Mouse (Mus musculus) intestine, postnatal 0 days (tissue): ENCODE data around the gene B3galt6. TPM values are rescaled to one million over a fixed set of nuclear protein-coding genes. Genes with fewer than 3 reads are reported as not detected.

Source experiments
- ATAC-seq: fragments of 200-750 bp; cut with Nextera tagmentation; 2 replicates; pipeline ENCODE4 v1.8.0; 2017; ENCODE audit warnings: mild to moderate bottlenecking, moderate TSS enrichment, moderate library complexity
- H3K27ac ChIP-seq: fragments of 300-500 bp; sonication (generic); 2 replicates; pipeline ENCODE4 v1.5.1; 2014; ENCODE audit warnings: mild to moderate bottlenecking, low read depth, low read length, moderate library complexity
- H3K27me3 ChIP-seq: fragments of 300-500 bp; sonication (generic); replicated peaks from 2 replicates; pipeline ENCODE4 v1.6.1; 2014; ENCODE audit warnings: low read length, mixed read lengths; ENCODE audit not compliant: control insufficient read depth, insufficient read depth
- H3K36me3 ChIP-seq: fragments of 300-500 bp; sonication (generic); 2 replicates; pipeline ENCODE4 v1.6.1; 2014; ENCODE audit warnings: mild to moderate bottlenecking, moderate library complexity; ENCODE audit not compliant: control insufficient read depth, insufficient read depth
- H3K4me1 ChIP-seq: fragments of 300-500 bp; sonication (generic); replicated peaks from 2 replicates; pipeline ENCODE4 v1.6.1; 2014; ENCODE audit warnings: antibody characterized with exemption, low read length, mixed read lengths; ENCODE audit not compliant: control insufficient read depth, insufficient read depth
- H3K4me2 ChIP-seq: fragments of 300-500 bp; sonication (generic); replicated peaks from 2 replicates; pipeline ENCODE4 v1.6.1; 2014; ENCODE audit warnings: low read depth, mild to moderate bottlenecking, moderate library complexity
- H3K4me3 ChIP-seq: fragments of 300-500 bp; sonication (generic); 2 replicates; pipeline ENCODE4 v1.5.1; 2014; ENCODE audit warnings: low read depth, low read length
- H3K9ac ChIP-seq: fragments of 300-500 bp; sonication (generic); 2 replicates; pipeline ENCODE4 v1.6.1; 2014; ENCODE audit warnings: mild to moderate bottlenecking, low read depth, low read length
- H3K9me3 ChIP-seq: fragments of 300-500 bp; sonication (generic); 2 replicates; pipeline ENCODE4 v1.6.1; 2016; ENCODE audit warnings: mixed run types; ENCODE audit not compliant: control insufficient read depth
- CTCF ChIP-seq: sonication (generic); IDR thresholded peaks from 2 replicates; pipeline ENCODE4 v1.5.1; 2016; ENCODE audit warnings: low read depth, mild to moderate bottlenecking, control low read depth, antibody characterized with exemption, moderate library complexity
- WGBS: fragments of 180-500 bp; shearing (Covaris S2); extraction: QIAGEN DNeasy Blood & Tissue Kit; methylation state at CpG from one replicate; pipeline ENCODE4 v1.1.7; 2014; 5-methylcytosine and 5-hydroxymethylcytosine counted together
- polyA plus RNA-seq: library from polyadenylated mRNA; unstranded; fragments of >200 nt; fragmentation: Nextera tagmentation; extraction: Ambion mirVana; gene quantifications from 2 replicates; pipeline ENCODE4 v1.2.1, GENCODE M21; 2015

The B3galt6 gene
- polyA plus RNA-seq, 1 experiment from 2014 or later: 6.0 TPM

DNA sequence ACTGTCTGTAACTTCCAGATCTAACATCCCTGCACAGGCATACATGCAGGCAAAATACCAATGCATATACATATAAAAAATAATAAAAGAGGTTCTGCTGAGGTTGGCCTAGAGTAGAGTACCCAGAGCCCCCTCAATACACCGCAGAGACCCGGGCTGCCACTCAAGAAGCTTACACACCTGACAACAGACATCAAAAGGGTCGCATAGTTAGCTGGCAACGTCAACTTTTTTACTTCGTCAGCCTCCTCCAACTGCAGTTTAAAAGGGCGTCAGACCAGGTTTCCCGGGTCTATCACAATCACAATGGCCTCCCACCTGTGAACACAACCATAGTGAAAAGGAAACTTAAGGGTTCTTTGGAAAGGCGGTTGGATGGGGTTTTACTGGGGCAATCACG lies 31.1 kb upstream of the B3galt6 start:
- peaks cover 5% of the 10 kb centered on the region; the same call in 1 of the 2 replicates for H3K36me3 ChIP-seq
- WGBS: 84% methylated on average over 9 of the region's 9 CpGs

GRCm38 (mm10) chr4:156021942-156022419 lies 29.5 kb upstream of the B3galt6 start:
- no peaks in the 10 kb centered on the region for H3K4me1 ChIP-seq
- H3K27me3 ChIP-seq: no peaks in the 10 kb centered on the region
- no peaks in the 10 kb centered on the region for H3K9me3 ChIP-seq
- H3K9ac ChIP-seq: no peak overlapping the region
- H3K4me3 ChIP-seq: no peak overlapping the region
- no peak overlapping the region for H3K4me2 ChIP-seq
- no peak overlapping the region for H3K27ac ChIP-seq
- no peak for ATAC-seq
- WGBS: 43% methylated on average over 9 of the region's 9 CpGs
- no peak for TF ChIP-seq CTCF
- no peaks in the 10 kb centered on the region; the same call in 1 of the 2 replicates for H3K36me3 ChIP-seq

More for the DNA sequence above, 31.1 kb upstream of the B3galt6 start:
- H3K27me3 ChIP-seq: no peaks in the 10 kb centered on the region
- H3K9me3 ChIP-seq: no peaks in the 10 kb centered on the region
- no peak overlapping the region for H3K9ac ChIP-seq
- H3K27ac ChIP-seq: no peak overlapping the region
- no peaks in the 10 kb centered on the region for H3K4me1 ChIP-seq
- H3K4me3 ChIP-seq: no peak overlapping the region
- no peak overlapping the region for H3K4me2 ChIP-seq
- ATAC-seq: no peak
- TF ChIP-seq CTCF: no peak

GRCm38 (mm10) chr4:156021381-156021780 lies 28.9 kb upstream of the B3galt6 start:
- H3K9ac ChIP-seq: no peak overlapping the region
- no peak overlapping the region for H3K4me3 ChIP-seq
- no peak for TF ChIP-seq CTCF
- no peak for ATAC-seq
- H3K27me3 ChIP-seq: no peaks in the 10 kb centered on the region
- no peak overlapping the region for H3K4me2 ChIP-seq
- H3K36me3 ChIP-seq: peaks cover 2% of the 10 kb centered on the region; the same call in 1 of the 2 replicates
- 72% methylated on average over 3 of the region's 3 CpGs for WGBS
- no peaks in the 10 kb centered on the region for H3K9me3 ChIP-seq
- no peak overlapping the region for H3K27ac ChIP-seq
- no peaks in the 10 kb centered on the region for H3K4me1 ChIP-seq

DNA sequence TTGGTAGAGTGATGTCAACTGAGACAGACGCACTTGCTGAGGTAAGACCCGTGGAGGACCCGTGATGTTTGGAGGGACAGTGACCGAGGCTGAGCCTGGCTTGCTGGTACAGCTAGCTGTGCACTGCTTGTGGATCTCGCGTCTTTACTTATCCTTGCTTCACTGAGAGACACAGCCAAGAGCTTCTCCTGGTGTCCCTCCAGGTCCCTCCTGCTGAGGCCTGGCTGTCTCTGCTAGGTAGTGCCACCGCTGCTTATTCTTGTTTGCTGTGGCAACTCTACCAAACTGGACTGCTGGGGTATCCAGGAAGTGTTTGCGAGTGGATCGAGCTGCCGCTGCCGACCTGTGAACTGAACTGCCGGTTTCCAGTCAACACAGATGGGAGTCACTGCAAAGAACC lies 27.3 kb upstream of the B3galt6 start:
- ATAC-seq: no peak
- H3K4me1 ChIP-seq: no peaks in the 10 kb centered on the region
- H3K4me2 ChIP-seq: no peak overlapping the region
- no peak overlapping the region for H3K27ac ChIP-seq
- peaks cover 15% of the 10 kb centered on the region; the same call in 1 of the 2 replicates for H3K36me3 ChIP-seq
- H3K27me3 ChIP-seq: no peaks in the 10 kb centered on the region
- WGBS: 87% methylated on average over 12 of the region's 12 CpGs
- no peak for TF ChIP-seq CTCF
- H3K9me3 ChIP-seq: no peaks in the 10 kb centered on the region
- H3K4me3 ChIP-seq: no peak overlapping the region
- no peak overlapping the region for H3K9ac ChIP-seq

GRCm38 (mm10) chr4:156014436-156014835 lies 22.0 kb upstream of the B3galt6 start:
- Histone ChIP-seq H3K4me2 (no peak overlapping the region), H3K9ac (no peak overlapping the region), H3K27ac (no peak overlapping the region), H3K36me3 (peaks cover 43% of the 10 kb centered on the region), H3K4me3 (no peak overlapping the region), H3K9me3 (no peaks in the 10 kb centered on the region), H3K27me3 (no peaks in the 10 kb centered on the region), H3K4me1 (no peaks in the 10 kb centered on the region)
- ATAC-seq: no peak
- 96% methylated on average over 2 of the region's 2 CpGs for WGBS
- no peak for TF ChIP-seq CTCF

GRCm38 (mm10) chr4:156013637-156014036 lies 21.2 kb upstream of the B3galt6 start, which contains the start of gene Tnfrsf4:
TSS of gene Tnfrsf4 (plus strand) at chr4:156013843.
- Histone ChIP-seq H3K4me1 (no peaks in the 10 kb centered on the region), H3K9me3 (no peaks in the 10 kb centered on the region), H3K27me3 (no peaks in the 10 kb centered on the region), H3K27ac (no peak within 1 kb of the TSS), H3K9ac (no peak within 1 kb of the TSS), H3K4me3 (no peak within 1 kb of the TSS), H3K4me2 (no peak within 1 kb of the TSS), H3K36me3 (peaks cover 51% of the 10 kb centered on the region)
- TF ChIP-seq CTCF: no peak
- 70% methylated on average over 8 of the region's 8 CpGs for WGBS
- ATAC-seq: no peak

DNA sequence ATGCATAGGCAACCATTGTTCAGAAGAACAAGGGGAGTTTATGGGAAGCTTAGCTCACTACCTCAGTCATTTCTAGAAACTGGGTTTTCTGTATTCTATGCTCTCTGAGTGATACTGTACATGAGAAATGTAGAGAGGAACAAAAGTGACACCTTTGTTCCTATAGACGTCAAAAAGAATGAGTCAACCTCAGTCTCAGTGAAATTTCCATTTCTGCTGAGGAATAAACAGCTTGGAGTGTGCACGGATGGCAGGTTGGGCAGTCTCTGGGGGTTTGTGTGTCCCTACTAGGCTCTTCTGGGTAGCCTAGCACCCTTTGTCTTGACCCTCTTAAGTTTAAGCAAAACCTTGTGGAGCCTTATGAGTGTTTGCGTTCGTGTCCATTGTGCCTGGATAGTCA lies 15.9 kb upstream of the B3galt6 start:
- Histone ChIP-seq H3K27ac (no peak overlapping the region), H3K4me3 (no peak overlapping the region)

More for the DNA sequence above, 15.9 kb upstream of the B3galt6 start:
- Histone ChIP-seq H3K4me2 (no peak overlapping the region), H3K9me3 (no peaks in the 10 kb centered on the region), H3K27me3 (no peaks in the 10 kb centered on the region), H3K4me1 (no peaks in the 10 kb centered on the region), H3K36me3 (peaks cover 75% of the 10 kb centered on the region), H3K9ac (no peak overlapping the region)
- ATAC-seq: no peak
- TF ChIP-seq CTCF: no peak
- WGBS: 94% methylated on average over 4 of the region's 4 CpGs
